Mouse (Mus musculus): ENCODE data around the gene Dnah9. TPM values are rescaled to one million over a fixed set of nuclear protein-coding genes. Genes with fewer than 3 reads are reported as not detected.

The Dnah9 gene
- polyA plus RNA-seq, 1 experiment from 2014 or later, result 0.14 TPM

DNA sequence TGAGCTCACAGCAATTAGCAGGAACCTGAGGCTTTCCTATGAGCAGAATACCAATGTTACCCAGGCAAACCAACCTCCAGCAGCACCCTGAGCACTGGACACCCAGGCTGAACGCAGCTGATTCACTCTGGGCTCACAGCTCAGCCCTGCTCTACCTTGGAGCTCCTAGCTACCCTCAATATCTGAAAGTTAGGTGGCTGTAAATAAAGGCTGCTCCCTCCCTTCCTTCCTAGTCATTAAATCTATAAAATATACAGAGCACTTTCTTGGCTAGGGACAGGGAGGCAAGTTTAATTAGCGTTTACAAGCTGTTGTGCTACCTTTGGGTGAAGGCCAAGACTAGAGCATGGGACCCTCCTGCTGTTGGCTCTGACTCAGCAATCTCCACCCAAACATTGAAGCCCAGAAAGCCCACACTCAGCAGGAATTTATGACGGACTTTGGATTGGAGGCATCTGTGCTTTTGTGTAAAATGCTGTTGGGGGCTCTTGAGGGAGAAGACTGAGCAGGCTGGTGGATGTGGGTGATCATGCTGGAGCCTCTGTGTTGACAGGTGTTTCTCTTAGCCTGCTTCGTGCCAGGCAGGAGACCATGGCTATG lies 121.7 kb downstream of the Dnah9 start:
- H3K4me2 ChIP-seq (ENCODE audit: low read length), result no peak overlapping the region
- peaks cover 0 to 6% of the 10 kb centered on the region in 2 experiments; a peak in 2 of 4 replicates for H3K4me1 ChIP-seq (ENCODE audit: control insufficient read depth in 2 of 2, insufficient read depth in 2 of 2, low read length in 2 of 2)
- H3K9me3 ChIP-seq (ENCODE audit: control insufficient read depth, low read length), result no peaks in the 10 kb centered on the region
- 47% methylated on average over 4 of the region's 4 CpGs for WGBS
- no peak overlapping the region for H3K9ac ChIP-seq (ENCODE audit: low read length)
- ATAC-seq (ENCODE audit: insufficient number of reproducible peaks, insufficient read depth, low FRiP score, low read depth), result no peak
- H3K36me3 ChIP-seq (ENCODE audit: control insufficient read depth, insufficient read depth, low read length), result no peaks in the 10 kb centered on the region
- no peak overlapping the region for H3K27ac ChIP-seq (replicated peaks in 1 of 2; ENCODE audit: control insufficient read depth in 1 of 2, insufficient read depth in 1 of 2, low read depth in 2 of 2, low read length in 2 of 2)
- H3K4me3 ChIP-seq (ENCODE audit: control insufficient read depth in 1 of 2, insufficient read depth in 1 of 2, low read depth in 1 of 2, low read length in 2 of 2), result no peak overlapping the region
- no peaks in the 10 kb centered on the region for H3K27me3 ChIP-seq (ENCODE audit: control insufficient read depth, insufficient read depth, low read length)

GRCm38 (mm10) chr11:66043635-66044034 lies 124.7 kb downstream of the Dnah9 start:
- Histone ChIP-seq H3K27me3 (ENCODE audit: control insufficient read depth, insufficient read depth, low read length) (no peaks in the 10 kb centered on the region), H3K4me3 (ENCODE audit: control insufficient read depth in 1 of 2, insufficient read depth in 1 of 2, low read depth in 1 of 2, low read length in 2 of 2) (no peak overlapping the region), H3K36me3 (ENCODE audit: control insufficient read depth, insufficient read depth, low read length) (no peaks in the 10 kb centered on the region), H3K9me3 (ENCODE audit: control insufficient read depth, low read length) (no peaks in the 10 kb centered on the region), H3K4me1 (ENCODE audit: control insufficient read depth in 2 of 2, insufficient read depth in 2 of 2, low read length in 2 of 2) (peaks cover 0 to 6% of the 10 kb centered on the region in 2 experiments; a peak in 2 of 4 replicates), H3K27ac (replicated peaks in 1 of 2; ENCODE audit: control insufficient read depth in 1 of 2, insufficient read depth in 1 of 2, low read depth in 2 of 2, low read length in 2 of 2) (no peak overlapping the region), H3K9ac (ENCODE audit: low read length) (no peak overlapping the region), H3K4me2 (ENCODE audit: low read length) (no peak overlapping the region)
- WGBS, result 68% methylated on average over 6 of the region's 6 CpGs
- ATAC-seq (ENCODE audit: insufficient number of reproducible peaks, insufficient read depth, low FRiP score, low read depth), result no peak

GRCm38 (mm10) chr11:66042531-66042930 lies 125.8 kb downstream of the Dnah9 start:
- Histone ChIP-seq H3K4me3 (ENCODE audit: control insufficient read depth in 1 of 2, insufficient read depth in 1 of 2, low read depth in 1 of 2, low read length in 2 of 2) (no peak overlapping the region), H3K9ac (ENCODE audit: low read length) (no peak overlapping the region), H3K27me3 (ENCODE audit: control insufficient read depth, insufficient read depth, low read length) (no peaks in the 10 kb centered on the region), H3K36me3 (ENCODE audit: control insufficient read depth, insufficient read depth, low read length) (no peaks in the 10 kb centered on the region), H3K4me1 (ENCODE audit: control insufficient read depth in 2 of 2, insufficient read depth in 2 of 2, low read length in 2 of 2) (peaks cover 0 to 6% of the 10 kb centered on the region in 2 experiments; a peak in 2 of 4 replicates), H3K9me3 (ENCODE audit: control insufficient read depth, low read length) (no peaks in the 10 kb centered on the region), H3K27ac (replicated peaks in 1 of 2; ENCODE audit: control insufficient read depth in 1 of 2, insufficient read depth in 1 of 2, low read depth in 2 of 2, low read length in 2 of 2) (no peak overlapping the region), H3K4me2 (ENCODE audit: low read length) (no peak overlapping the region)
- ATAC-seq (ENCODE audit: insufficient number of reproducible peaks, insufficient read depth, low FRiP score, low read depth), result no peak
- 68% methylated on average over 2 of the region's 2 CpGs for WGBS

- no peaks in the 10 kb centered on the region for H3K36me3 ChIP-seq (ENCODE audit: control insufficient read depth, insufficient read depth, low read length)
- no peak for ATAC-seq (ENCODE audit: insufficient number of reproducible peaks, insufficient read depth, low FRiP score, low read depth)
- H3K9ac ChIP-seq (ENCODE audit: low read length), result no peak overlapping the region
- no peak overlapping the region for H3K4me2 ChIP-seq (ENCODE audit: low read length)
- H3K27ac ChIP-seq (replicated peaks in 1 of 2; ENCODE audit: control insufficient read depth in 1 of 2, insufficient read depth in 1 of 2, low read depth in 2 of 2, low read length in 2 of 2), result no peak overlapping the region
- H3K4me1 ChIP-seq (ENCODE audit: control insufficient read depth in 2 of 2, insufficient read depth in 2 of 2, low read length in 2 of 2), result no peaks in the 10 kb centered on the region
- H3K27me3 ChIP-seq (ENCODE audit: control insufficient read depth, insufficient read depth, low read length), result no peaks in the 10 kb centered on the region
- WGBS, result 83% methylated on average over 1 of the region's 1 CpGs
- H3K4me3 ChIP-seq (ENCODE audit: control insufficient read depth in 1 of 2, insufficient read depth in 1 of 2, low read depth in 1 of 2, low read length in 2 of 2), result no peak overlapping the region
- H3K9me3 ChIP-seq (ENCODE audit: control insufficient read depth, low read length), result no peaks in the 10 kb centered on the region
Observed at GRCm38 (mm10) chr11:66025728-66026127, 142.6 kb downstream of the Dnah9 start.

DNA sequence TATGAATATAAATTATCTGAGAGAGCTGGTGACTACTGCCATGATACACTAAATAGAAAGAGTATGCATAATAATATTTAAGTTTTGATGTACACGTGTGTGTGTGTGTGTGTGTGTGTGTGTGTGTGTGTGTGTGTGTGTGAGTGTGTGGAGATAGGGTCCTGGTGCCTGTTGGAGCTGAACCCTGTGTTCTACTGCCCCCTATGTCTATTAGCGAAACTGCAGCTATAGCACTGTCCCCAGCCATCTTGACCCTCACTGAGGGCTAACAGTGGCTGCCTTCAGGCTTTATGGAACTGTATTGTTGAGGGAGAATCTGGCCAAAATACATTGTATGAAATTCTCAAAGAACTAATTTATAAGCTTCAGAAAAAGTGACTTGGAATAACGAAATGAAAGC lies 192.5 kb downstream of the Dnah9 start:
- ATAC-seq (ENCODE audit: insufficient number of reproducible peaks, insufficient read depth, low FRiP score, low read depth), result no peak
- no peak overlapping the region for H3K4me3 ChIP-seq (ENCODE audit: control insufficient read depth in 1 of 2, insufficient read depth in 1 of 2, low read depth in 1 of 2, low read length in 2 of 2)
- H3K9ac ChIP-seq (ENCODE audit: low read length), result no peak overlapping the region
- H3K9me3 ChIP-seq (ENCODE audit: control insufficient read depth, low read length), result no peaks in the 10 kb centered on the region
- no peak overlapping the region for H3K4me2 ChIP-seq (ENCODE audit: low read length)
- H3K27me3 ChIP-seq (ENCODE audit: control insufficient read depth, insufficient read depth, low read length), result no peaks in the 10 kb centered on the region
- WGBS, result 35% methylated on average over 3 of the region's 3 CpGs
- no peaks in the 10 kb centered on the region for H3K36me3 ChIP-seq (ENCODE audit: control insufficient read depth, insufficient read depth, low read length)
- H3K4me1 ChIP-seq (ENCODE audit: control insufficient read depth in 2 of 2, insufficient read depth in 2 of 2, low read length in 2 of 2), result no peaks in the 10 kb centered on the region
- H3K27ac ChIP-seq (replicated peaks in 1 of 2; ENCODE audit: control insufficient read depth in 1 of 2, insufficient read depth in 1 of 2, low read depth in 2 of 2, low read length in 2 of 2), result no peak overlapping the region

GRCm38 (mm10) chr11:65930796-65931195 lies 237.6 kb downstream of the Dnah9 start:
- Histone ChIP-seq H3K4me3 (ENCODE audit: control insufficient read depth in 1 of 2, insufficient read depth in 1 of 2, low read depth in 1 of 2, low read length in 2 of 2) (no peak overlapping the region), H3K9me3 (ENCODE audit: control insufficient read depth, low read length) (no peaks in the 10 kb centered on the region), H3K27ac (replicated peaks in 1 of 2; ENCODE audit: control insufficient read depth in 1 of 2, insufficient read depth in 1 of 2, low read depth in 2 of 2, low read length in 2 of 2) (no peak overlapping the region), H3K36me3 (ENCODE audit: control insufficient read depth, insufficient read depth, low read length) (no peaks in the 10 kb centered on the region), H3K4me1 (ENCODE audit: control insufficient read depth in 2 of 2, insufficient read depth in 2 of 2, low read length in 2 of 2) (no peaks in the 10 kb centered on the region), H3K27me3 (ENCODE audit: control insufficient read depth, insufficient read depth, low read length) (no peaks in the 10 kb centered on the region), H3K9ac (ENCODE audit: low read length) (no peak overlapping the region), H3K4me2 (ENCODE audit: low read length) (no peak overlapping the region)
- ATAC-seq (ENCODE audit: insufficient number of reproducible peaks, insufficient read depth, low FRiP score, low read depth), result no peak
- WGBS, result 74% methylated on average over 2 of the region's 2 CpGs

- Histone ChIP-seq H3K4me1 (ENCODE audit: control insufficient read depth in 2 of 2, insufficient read depth in 2 of 2, low read length in 2 of 2) (no peaks in the 10 kb centered on the region), H3K9ac (ENCODE audit: low read length) (no peak overlapping the region), H3K27ac (replicated peaks in 1 of 2; ENCODE audit: control insufficient read depth in 1 of 2, insufficient read depth in 1 of 2, low read depth in 2 of 2, low read length in 2 of 2) (no peak overlapping the region), H3K4me2 (ENCODE audit: low read length) (no peak overlapping the region), H3K4me3 (ENCODE audit: control insufficient read depth in 1 of 2, insufficient read depth in 1 of 2, low read depth in 1 of 2, low read length in 2 of 2) (no peak overlapping the region), H3K9me3 (ENCODE audit: control insufficient read depth, low read length) (no peaks in the 10 kb centered on the region), H3K27me3 (ENCODE audit: control insufficient read depth, insufficient read depth, low read length) (no peaks in the 10 kb centered on the region), H3K36me3 (ENCODE audit: control insufficient read depth, insufficient read depth, low read length) (no peaks in the 10 kb centered on the region)
- WGBS, result 55% methylated on average over 4 of the region's 4 CpGs
- ATAC-seq (ENCODE audit: insufficient number of reproducible peaks, insufficient read depth, low FRiP score, low read depth), result no peak
Observed at GRCm38 (mm10) chr11:65930359-65930758, 238.0 kb downstream of the Dnah9 start.

DNA sequence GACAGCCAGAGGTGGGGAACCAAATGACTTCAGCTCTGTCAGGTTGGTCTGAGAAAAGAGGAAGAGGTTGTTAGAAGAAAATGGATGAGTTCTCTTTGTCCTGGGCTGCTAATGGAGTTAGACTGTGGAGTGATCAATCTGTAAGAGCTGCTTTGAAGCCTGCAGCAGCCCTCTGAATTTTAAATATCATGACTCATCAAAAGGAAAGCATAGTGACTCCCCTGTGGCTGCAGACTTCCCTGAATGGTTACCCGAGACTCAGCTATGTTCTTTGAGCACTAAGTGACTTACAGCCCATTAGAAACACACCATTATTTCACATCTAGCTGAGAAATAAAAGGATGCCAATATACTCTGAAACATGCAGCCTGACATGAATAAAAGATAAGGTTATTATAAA lies 240.4 kb downstream of the Dnah9 start:
- Histone ChIP-seq H3K4me1 (ENCODE audit: control insufficient read depth in 2 of 2, insufficient read depth in 2 of 2, low read length in 2 of 2) (no peaks in the 10 kb centered on the region), H3K4me3 (ENCODE audit: control insufficient read depth in 1 of 2, insufficient read depth in 1 of 2, low read depth in 1 of 2, low read length in 2 of 2) (no peak overlapping the region), H3K36me3 (ENCODE audit: control insufficient read depth, insufficient read depth, low read length) (no peaks in the 10 kb centered on the region), H3K27me3 (ENCODE audit: control insufficient read depth, insufficient read depth, low read length) (no peaks in the 10 kb centered on the region), H3K9ac (ENCODE audit: low read length) (no peak overlapping the region), H3K4me2 (ENCODE audit: low read length) (no peak overlapping the region), H3K9me3 (ENCODE audit: control insufficient read depth, low read length) (no peaks in the 10 kb centered on the region), H3K27ac (replicated peaks in 1 of 2; ENCODE audit: control insufficient read depth in 1 of 2, insufficient read depth in 1 of 2, low read depth in 2 of 2, low read length in 2 of 2) (no peak overlapping the region)
- WGBS, result 55% methylated on average over 1 of the region's 1 CpGs
- ATAC-seq (ENCODE audit: insufficient number of reproducible peaks, insufficient read depth, low FRiP score, low read depth), result no peak
